Mouse (Mus musculus): ENCODE results near the gene Inppl1. TPM values are rescaled to one million over a fixed set of nuclear protein-coding genes. Genes with fewer than 3 reads are reported as not detected.

Inppl1 gene
- polyA plus RNA-seq, 1 experiment from 2014 or later, result 44.6 TPM

DNA sequence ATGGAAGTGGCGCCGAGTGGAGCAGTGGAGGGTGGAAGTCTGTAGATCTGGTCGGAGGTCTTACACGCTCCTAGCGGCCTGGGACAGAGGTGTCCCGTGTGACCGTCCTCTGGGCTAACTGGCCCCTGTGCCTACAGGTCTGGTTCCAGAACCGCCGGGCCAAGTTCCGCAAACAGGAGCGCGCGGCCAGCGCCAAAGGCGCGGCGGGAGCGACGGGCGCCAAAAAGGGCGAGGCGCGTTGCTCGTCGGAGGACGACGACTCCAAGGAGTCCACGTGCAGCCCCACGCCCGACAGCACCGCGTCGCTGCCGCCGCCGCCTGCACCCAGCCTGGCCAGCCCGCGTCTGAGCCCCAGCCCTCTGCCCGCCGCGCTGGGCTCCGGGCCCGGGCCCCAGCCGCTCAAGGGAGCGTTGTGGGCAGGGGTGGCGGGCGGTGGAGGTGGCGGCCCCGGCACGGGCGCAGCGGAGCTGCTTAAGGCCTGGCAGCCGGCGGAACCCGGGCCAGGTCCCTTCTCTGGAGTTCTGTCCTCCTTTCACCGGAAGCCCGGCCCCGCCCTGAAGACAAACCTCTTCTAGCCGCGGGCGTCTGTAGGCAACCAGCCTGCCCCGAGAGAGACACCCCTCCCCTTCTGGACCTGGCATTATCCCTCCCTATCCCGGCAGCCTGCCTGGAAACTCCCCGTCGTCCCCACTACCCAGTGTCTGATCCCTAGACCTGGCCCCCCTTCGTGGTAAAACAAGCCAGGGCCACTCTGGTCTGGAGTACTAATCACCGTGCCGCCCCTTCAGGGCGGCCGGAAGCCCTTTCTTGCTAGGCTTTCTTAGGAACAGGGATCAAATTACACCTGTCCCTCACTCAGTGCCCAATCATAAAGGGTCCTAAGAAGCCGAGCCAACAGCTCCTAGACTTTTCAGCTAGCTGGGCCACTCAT lies 16.2 kb downstream of the Inppl1 start:
- no peaks in the 10 kb centered on the region for H3K9me3 ChIP-seq
- peaks cover 76% of the 10 kb centered on the region for H3K27me3 ChIP-seq
- WGBS, result under 1% methylated on average over 68 of the region's 71 CpGs
- H3K36me3 ChIP-seq, result peaks cover 39% of the 10 kb centered on the region
- peak overlapping the region; percentile 65 for H3K9ac ChIP-seq
- peak; percentile 54; the same call in 1 of the 2 replicates for ATAC-seq (ENCODE audit: insufficient number of reproducible peaks, insufficient read depth, low FRiP score, low TSS enrichment, low read depth)
- peaks cover 37% of the 10 kb centered on the region for H3K4me1 ChIP-seq
- H3K4me2 ChIP-seq, result peak overlapping the region; percentile 80
- no peak overlapping the region for H3K27ac ChIP-seq
- peak overlapping the region; percentile 44 for H3K4me3 ChIP-seq

DNA sequence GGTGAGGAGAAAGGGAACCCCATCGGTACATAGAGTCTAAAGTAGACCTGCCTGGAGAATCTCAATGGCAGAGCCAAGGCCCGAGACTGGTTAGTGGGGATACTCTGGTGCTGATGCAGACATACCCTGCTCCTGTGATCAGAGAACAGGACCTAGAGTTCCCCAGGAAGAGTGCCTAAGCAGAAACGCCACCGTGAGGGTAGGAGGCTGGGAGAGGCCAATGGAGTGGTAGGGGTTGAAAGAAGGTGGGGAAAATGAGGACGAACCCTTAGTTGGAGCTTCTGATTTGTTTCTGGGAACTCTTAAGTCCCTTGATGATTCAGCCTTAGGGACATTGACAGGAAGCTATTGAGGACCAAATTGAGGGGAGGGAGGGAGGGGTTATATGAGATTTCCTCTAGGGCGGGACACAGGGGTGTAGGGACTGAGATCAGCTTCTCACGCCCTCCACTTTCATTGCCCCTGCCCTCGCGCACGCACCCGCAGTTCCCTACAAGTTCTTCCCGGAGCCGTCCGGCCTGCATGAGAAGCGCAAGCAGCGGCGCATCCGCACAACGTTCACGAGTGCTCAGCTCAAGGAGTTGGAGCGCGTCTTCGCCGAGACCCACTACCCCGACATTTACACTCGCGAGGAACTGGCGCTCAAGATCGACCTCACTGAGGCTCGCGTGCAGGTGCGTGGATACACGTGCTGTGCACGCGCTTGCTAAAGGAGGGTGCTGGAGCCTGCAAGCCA lies 17.6 kb downstream of the Inppl1 start:
- H3K27ac ChIP-seq, result no peak overlapping the region
- H3K4me1 ChIP-seq, result peaks cover 37% of the 10 kb centered on the region
- H3K9ac ChIP-seq, result 0 out of 2 replicates have a peak overlapping the region, but pooled peaks have one; percentile 40
- no peak for ATAC-seq (ENCODE audit: insufficient number of reproducible peaks, insufficient read depth, low FRiP score, low TSS enrichment, low read depth)
- H3K36me3 ChIP-seq, result peaks cover 25% of the 10 kb centered on the region
- peaks cover 86% of the 10 kb centered on the region for H3K27me3 ChIP-seq
- 3% methylated on average over 35 of the region's 35 CpGs for WGBS
- H3K4me3 ChIP-seq, result peak overlapping the region; percentile 44
- no peaks in the 10 kb centered on the region for H3K9me3 ChIP-seq
- peak overlapping the region; percentile 80 for H3K4me2 ChIP-seq

DNA sequence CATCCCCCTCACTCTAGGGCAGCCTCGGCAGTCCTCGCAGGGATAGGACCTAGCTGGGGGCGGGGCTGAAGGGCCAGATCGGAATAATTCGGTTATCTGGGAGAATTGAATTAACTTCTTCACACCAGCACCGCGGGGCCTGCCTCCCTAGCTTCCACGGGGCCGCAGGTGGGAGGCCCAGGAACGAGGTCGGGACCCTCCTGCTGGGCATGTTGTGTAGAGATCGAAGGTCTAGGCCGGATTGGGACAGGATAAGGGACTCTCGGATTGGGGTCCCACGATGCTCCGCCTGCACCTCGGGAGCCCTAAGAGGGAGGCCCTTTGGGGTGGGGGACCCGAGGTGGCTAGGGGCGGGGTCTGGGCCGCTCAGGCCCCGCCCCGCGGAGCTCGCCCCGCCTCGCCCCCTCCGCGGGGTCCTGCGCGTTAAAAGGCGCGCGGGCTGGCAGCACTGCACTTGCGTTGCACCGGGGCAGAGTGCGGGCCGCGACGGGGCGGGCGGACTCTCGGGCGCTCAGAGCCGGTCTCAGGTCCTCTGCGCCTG lies 20.1 kb downstream of the Inppl1 start, which contains the start of gene Phox2a:
TSS of gene Phox2a (plus strand) at position 453 of the 541 bp plus-strand sequence.
- peak within 1 kb of the TSS; percentile 49; the same call in 1 of the 2 replicates for H3K9ac ChIP-seq
- peaks cover 32% of the 10 kb centered on the region for H3K4me1 ChIP-seq
- H3K27me3 ChIP-seq, result peaks cover 71% of the 10 kb centered on the region
- H3K9me3 ChIP-seq, result no peaks in the 10 kb centered on the region
- H3K4me3 ChIP-seq, result peak within 1 kb of the TSS; percentile 40
- H3K27ac ChIP-seq, result no peak within 1 kb of the TSS
- ATAC-seq (ENCODE audit: insufficient number of reproducible peaks, insufficient read depth, low FRiP score, low TSS enrichment, low read depth), result no peak
- WGBS, result under 1% methylated on average over 43 of the region's 45 CpGs
- H3K36me3 ChIP-seq, result peaks cover 2% of the 10 kb centered on the region
- H3K4me2 ChIP-seq, result peak within 1 kb of the TSS; percentile 58

DNA sequence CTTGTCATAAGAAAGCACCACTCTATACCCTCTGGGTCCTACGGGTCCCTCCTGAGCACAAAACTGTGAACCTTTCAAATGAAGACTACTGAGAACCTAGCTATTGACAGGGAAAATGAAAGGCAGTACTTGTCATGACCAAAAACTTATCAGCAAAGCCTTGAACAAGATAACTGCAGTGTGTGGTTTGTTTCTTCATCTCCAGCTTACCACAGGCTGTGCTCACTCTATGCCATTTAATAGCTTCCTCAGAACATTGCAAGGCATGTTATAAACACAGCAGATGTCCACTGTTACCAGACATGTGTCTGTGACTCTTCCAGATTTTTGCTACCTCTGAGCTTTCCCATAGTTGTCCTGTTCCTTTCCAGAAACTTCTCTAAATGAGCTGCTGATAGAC lies 61.0 kb downstream of the Inppl1 start:
- Histone ChIP-seq H3K4me2 (no peak overlapping the region), H3K27ac (no peak overlapping the region), H3K9ac (no peak overlapping the region), H3K4me1 (peaks cover 12% of the 10 kb centered on the region), H3K9me3 (no peaks in the 10 kb centered on the region), H3K27me3 (no peaks in the 10 kb centered on the region), H3K36me3 (peaks cover 39% of the 10 kb centered on the region), H3K4me3 (no peak overlapping the region)
- no peak for ATAC-seq (ENCODE audit: insufficient number of reproducible peaks, insufficient read depth, low FRiP score, low TSS enrichment, low read depth)
- 90% methylated on average over 1 of the region's 1 CpGs for WGBS

DNA sequence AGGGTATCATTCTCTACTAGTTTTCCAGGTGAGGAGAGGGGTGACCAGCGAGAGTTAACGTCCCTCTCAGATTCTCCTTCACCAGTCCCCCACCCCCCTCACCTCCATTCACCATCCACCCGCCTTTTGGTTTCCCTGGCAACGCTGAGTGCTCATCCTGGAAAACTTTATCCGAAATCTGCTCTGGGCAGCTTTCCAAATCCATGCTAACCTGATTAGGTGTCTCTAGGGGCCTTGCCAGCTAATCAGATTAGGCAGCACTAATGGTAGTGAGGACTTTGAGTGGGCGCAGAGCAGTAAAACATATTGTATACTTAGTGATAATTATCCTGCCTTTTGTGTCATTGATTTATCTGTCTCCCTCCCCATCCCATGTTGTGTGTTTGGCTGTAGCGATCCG lies 65.3 kb downstream of the Inppl1 start:
- no peaks in the 10 kb centered on the region for H3K9me3 ChIP-seq
- H3K9ac ChIP-seq, result no peak overlapping the region
- no peak overlapping the region for H3K4me3 ChIP-seq
- WGBS, result 29% methylated on average over 8 of the region's 8 CpGs
- H3K4me2 ChIP-seq, result no peak overlapping the region
- no peaks in the 10 kb centered on the region for H3K27me3 ChIP-seq
- H3K4me1 ChIP-seq, result peaks cover 36% of the 10 kb centered on the region
- no peak for ATAC-seq (ENCODE audit: insufficient number of reproducible peaks, insufficient read depth, low FRiP score, low TSS enrichment, low read depth)
- no peak overlapping the region for H3K27ac ChIP-seq
- peaks cover 26% of the 10 kb centered on the region for H3K36me3 ChIP-seq

Small RNA genes lying within 50 kb of the gene (microRNA-seq; reads per million reads assigned to microRNA genes)
- not detected for gene Gm22655

Other genes starting within 250 kb of the Inppl1 start
- gene Clpb, start 174.6 kb downstream of the Inppl1 start, polyA plus RNA-seq (2015; fragmentation: Nextera tagmentation; extraction: Ambion mirVana), result 40.4 and 45.8 TPM in 2 replicates
- 0.43 TPM in 1 of 2 replicates, not detected in the other for gene Phox2a, start 19.9 kb downstream of the Inppl1 start, polyA plus RNA-seq (2015; fragmentation: Nextera tagmentation; extraction: Ambion mirVana)
- 1.5 and 1.9 TPM in 2 replicates for gene Folr2, start 19.0 kb upstream of the Inppl1 start, polyA plus RNA-seq (2015; fragmentation: Nextera tagmentation; extraction: Ambion mirVana)
- 70.3 and 73.4 TPM in 2 replicates for gene Anapc15, start 25.5 kb upstream of the Inppl1 start, polyA plus RNA-seq (2015; fragmentation: Nextera tagmentation; extraction: Ambion mirVana)
- 0.25 TPM in 1 of 2 replicates, not detected in the other for gene Folr1, start 32.6 kb upstream of the Inppl1 start, polyA plus RNA-seq (2015; fragmentation: Nextera tagmentation; extraction: Ambion mirVana)
- 157 and 168 TPM in 2 replicates for gene Lamtor1, start 67.7 kb upstream of the Inppl1 start, polyA plus RNA-seq (2015; fragmentation: Nextera tagmentation; extraction: Ambion mirVana)
- 0.51 and 0.59 TPM in 2 replicates for gene Tomt, start 68.1 kb upstream of the Inppl1 start, polyA plus RNA-seq (2015; fragmentation: Nextera tagmentation; extraction: Ambion mirVana)
- 7.3 and 8.3 TPM in 2 replicates for gene Lrrc51, start 95.7 kb upstream of the Inppl1 start, polyA plus RNA-seq (2015; fragmentation: Nextera tagmentation; extraction: Ambion mirVana)
- gene Numa1, start 95.9 kb upstream of the Inppl1 start, polyA plus RNA-seq (2015; fragmentation: Nextera tagmentation; extraction: Ambion mirVana), result 90.9 and 92.0 TPM in 2 replicates
- gene Il18bp, start 180.5 kb upstream of the Inppl1 start, polyA plus RNA-seq (2015; fragmentation: Nextera tagmentation; extraction: Ambion mirVana), result 3.3 TPM in 2 replicates
- gene Rnf121, start 227.2 kb upstream of the Inppl1 start, polyA plus RNA-seq (2015; fragmentation: Nextera tagmentation; extraction: Ambion mirVana), result 31.2 and 33.3 TPM in 2 replicates
- 45.4 and 47.8 TPM in 2 replicates for gene Xndc1, start 227.3 kb upstream of the Inppl1 start, polyA plus RNA-seq (2015; fragmentation: Nextera tagmentation; extraction: Ambion mirVana)
- 1.6 and 2.7 TPM in 2 replicates for gene Xntrpc, start 227.5 kb upstream of the Inppl1 start, polyA plus RNA-seq (2015; fragmentation: Nextera tagmentation; extraction: Ambion mirVana)
- gene Trpc2, start 244.9 kb upstream of the Inppl1 start, polyA plus RNA-seq (2015; fragmentation: Nextera tagmentation; extraction: Ambion mirVana), result 0.56 TPM in 1 of 2 replicates, not detected in the other